In genomic region chr9:27781994-27782337, GRCm38 (mm10) we compare ENCODE assay signal across 13 mouse cellular contexts. TPM values are rescaled to one million over a fixed set of nuclear protein-coding genes. Genes with fewer than 3 reads are reported as not detected.
DNase-seq lines count a peak whose midpoint lies in the region; ATAC-seq and TF ChIP-seq lines count a peak whose summit lies in the region.
"Had no signal": no experiment of that assay in that cellular context is flagged by ENCODE, and none has a peak within 500 bp of the region (broad histone marks: within the 10 kb centered on the region; RNA-seq: fewer than 3 reads in every experiment).

No protein-coding gene starts in this region.

- H3K27me3 ChIP-seq in kidney, embryonic 15.5 days = no peaks in the 10 kb centered on the region
- H3K27me3 ChIP-seq in forebrain, embryonic 12.5 days = no peaks in the 10 kb centered on the region
- H3K27me3 ChIP-seq in midbrain, embryonic 10.5 days (ENCODE audit: low read depth, poor library complexity, severe bottlenecking) = no peaks in the 10 kb centered on the region
- H3K27me3 ChIP-seq in stomach, embryonic 14.5 days (ENCODE audit: control insufficient read depth, insufficient read depth, low read length) = no peaks in the 10 kb centered on the region
- no peaks in the 10 kb centered on the region for H3K27me3 ChIP-seq in thymus, adult 2 months (ENCODE audit: control insufficient read depth, insufficient read depth, low read length)

- 0 out of 2 replicates have a peak, but pooled peaks have one; percentile 54 for ATAC-seq in kidney, embryonic 15.5 days (replicated peaks; ENCODE audit: low FRiP score)
- ATAC-seq in forebrain, embryonic 12.5 days (ENCODE audit: low FRiP score) = peak; percentile 75
- peak; percentile 46; the same call in 1 of the 2 replicates for ATAC-seq in stomach, embryonic 14.5 days (ENCODE audit: insufficient number of reproducible peaks, insufficient read depth, low FRiP score, low read depth)
- ATAC-seq: activated CD4-positive, CD25-positive, alpha-beta regulatory T cell, adult 4 months had no signal

- TF ChIP-seq CTCF in thymus, adult 2 months (IDR thresholded peaks at IDR 0.05; ENCODE audit: borderline replicate concordance, control insufficient read depth, extremely low read depth, insufficient read depth, low read length, poor library complexity) = no peak

- no peak overlapping the region for H3K27ac ChIP-seq in kidney, embryonic 15.5 days
- H3K27ac ChIP-seq in forebrain, embryonic 12.5 days = no peak overlapping the region
- H3K27ac ChIP-seq in midbrain, embryonic 10.5 days (replicated peaks) = peak overlapping the region; percentile 55
- H3K27ac ChIP-seq in stomach, embryonic 14.5 days (ENCODE audit: low read length) = no peak overlapping the region
- no peak overlapping the region for H3K27ac ChIP-seq in thymus, adult 2 months (ENCODE audit: control insufficient read depth, insufficient read depth, low read length)

- no peak for DNase-seq in kidney, postnatal 25 days
- DNase-seq in midbrain, embryonic 10.5 days (ENCODE audit: low spot score) = peak; percentile 33
- DNase-seq in thymus, adult 2 months = no peak
- DNase-seq in heart, adult 18-20 months = no peak
- no peak for DNase-seq in thymus, postnatal 36 days
- DNase-seq: kidney, adult 9 months; right cerebral cortex, adult 18-20 months had no signal

- H3K4me3 ChIP-seq in kidney, embryonic 15.5 days (replicated peaks) = no peak overlapping the region
- H3K4me3 ChIP-seq in forebrain, embryonic 12.5 days (replicated peaks) = no peak overlapping the region
- H3K4me3 ChIP-seq in midbrain, embryonic 10.5 days = no peak overlapping the region
- no peak overlapping the region for H3K4me3 ChIP-seq in stomach, embryonic 14.5 days (ENCODE audit: low read depth, low read length)
- H3K4me3 ChIP-seq in thymus, adult 2 months (ENCODE audit: control insufficient read depth, insufficient read depth, low read length) = no peak overlapping the region
- H3K4me3 ChIP-seq: megakaryocyte, embryonic 14.5 days had no signal

- 0 out of 2 replicates have a peak, but pooled peaks cover 3% of the 10 kb centered on the region for H3K4me1 ChIP-seq in kidney, embryonic 15.5 days
- peaks cover 12% of the 10 kb centered on the region for H3K4me1 ChIP-seq in forebrain, embryonic 12.5 days
- peaks cover 22% of the 10 kb centered on the region for H3K4me1 ChIP-seq in midbrain, embryonic 10.5 days
- H3K4me1 ChIP-seq in stomach, embryonic 14.5 days (ENCODE audit: control insufficient read depth, insufficient read depth, low read length) = no peaks in the 10 kb centered on the region
- no peaks in the 10 kb centered on the region for H3K4me1 ChIP-seq in thymus, adult 2 months (replicated peaks; ENCODE audit: control insufficient read depth, insufficient read depth, low read length)
- H3K4me1 ChIP-seq: megakaryocyte, embryonic 14.5 days had no signal

- WGBS in kidney, embryonic 15.5 days = 25% methylated on average over 1 of the region's 1 CpGs
- WGBS in forebrain, embryonic 12.5 days = 0% methylated on average over 1 of the region's 1 CpGs
- WGBS in midbrain, embryonic 10.5 days = 0% methylated on average over 1 of the region's 1 CpGs
- WGBS in stomach, embryonic 14.5 days = 25% methylated on average over 1 of the region's 1 CpGs
- 19% methylated on average over 1 of the region's 1 CpGs for whole genome bisulfite sequencing in thymus, adult 2 months

- H3K36me3 ChIP-seq in kidney, embryonic 15.5 days = no peaks in the 10 kb centered on the region
- no peaks in the 10 kb centered on the region for H3K36me3 ChIP-seq in forebrain, embryonic 12.5 days (replicated peaks)
- H3K36me3 ChIP-seq in midbrain, embryonic 10.5 days = no peaks in the 10 kb centered on the region
- H3K36me3 ChIP-seq in stomach, embryonic 14.5 days (ENCODE audit: control insufficient read depth, insufficient read depth, low read length) = no peaks in the 10 kb centered on the region
- H3K36me3 ChIP-seq in thymus, adult 2 months (ENCODE audit: control insufficient read depth, insufficient read depth, low read length) = no peaks in the 10 kb centered on the region

- H3K4me2 ChIP-seq in kidney, embryonic 15.5 days = no peak overlapping the region
- H3K4me2 ChIP-seq in forebrain, embryonic 12.5 days = no peak overlapping the region
- H3K4me2 ChIP-seq in stomach, embryonic 14.5 days (replicated peaks; ENCODE audit: low read depth, low read length) = no peak overlapping the region

- H3K9ac ChIP-seq in kidney, embryonic 15.5 days = no peak overlapping the region
- H3K9ac ChIP-seq in forebrain, embryonic 12.5 days = no peak overlapping the region
- H3K9ac ChIP-seq in stomach, embryonic 14.5 days (replicated peaks; ENCODE audit: low read depth, low read length) = no peak overlapping the region

- no peaks in the 10 kb centered on the region for H3K9me3 ChIP-seq in kidney, embryonic 15.5 days (replicated peaks)
- H3K9me3 ChIP-seq in forebrain, embryonic 12.5 days = no peaks in the 10 kb centered on the region
- no peaks in the 10 kb centered on the region for H3K9me3 ChIP-seq in midbrain, embryonic 10.5 days (replicated peaks)
- no peaks in the 10 kb centered on the region for H3K9me3 ChIP-seq in stomach, embryonic 14.5 days (ENCODE audit: control insufficient read depth, low read depth, low read length)

- TF ChIP-seq POLR2A in thymus, adult 2 months (IDR thresholded peaks at IDR 0.05; ENCODE audit: control insufficient read depth, extremely low read depth, insufficient read depth, low read length, poor library complexity) = no peak

RNA-seq across cellular contexts. Expression of gene Opcml, which starts 8.6 kb away (rescaled TPM):
- 1.5 and 1.8 TPM in 2 replicates for polyA plus RNA-seq in kidney, embryonic 15.5 days (2015; fragmentation: Nextera tagmentation; extraction: Ambion mirVana)
- polyA plus RNA-seq in forebrain, embryonic 12.5 days (2016; fragmentation: Nextera tagmentation; extraction: Ambion mirVana) = 4.6 and 6.2 TPM in 2 replicates
- polyA plus RNA-seq in midbrain, embryonic 10.5 days (2016; fragmentation: Nextera tagmentation; extraction: Ambion mirVana) = 2.0 and 3.1 TPM in 2 replicates
- polyA plus RNA-seq in stomach, embryonic 14.5 days (2014; fragmentation: Nextera tagmentation; extraction: Ambion mirVana) = 7.0 and 7.6 TPM in 2 replicates
- 0.82 and 0.92 TPM in 2 replicates for polyA plus RNA-seq in thymus, adult 2 months (2012; rRNA removed)
- total RNA-seq in heart, adult 18-20 months (2021) = 1 to 10 TPM; 1.1 to 1.2 TPM
- polyA plus RNA-seq: liver, adult 2 months had no signal
